Mouse (Mus musculus): ENCODE results near the gene Myo1d. TPM values are rescaled to one million over a fixed set of nuclear protein-coding genes. Genes with fewer than 3 reads are reported as not detected.

Myo1d gene
- polyA plus RNA-seq, 1 experiment, result 5.9 TPM

DNA sequence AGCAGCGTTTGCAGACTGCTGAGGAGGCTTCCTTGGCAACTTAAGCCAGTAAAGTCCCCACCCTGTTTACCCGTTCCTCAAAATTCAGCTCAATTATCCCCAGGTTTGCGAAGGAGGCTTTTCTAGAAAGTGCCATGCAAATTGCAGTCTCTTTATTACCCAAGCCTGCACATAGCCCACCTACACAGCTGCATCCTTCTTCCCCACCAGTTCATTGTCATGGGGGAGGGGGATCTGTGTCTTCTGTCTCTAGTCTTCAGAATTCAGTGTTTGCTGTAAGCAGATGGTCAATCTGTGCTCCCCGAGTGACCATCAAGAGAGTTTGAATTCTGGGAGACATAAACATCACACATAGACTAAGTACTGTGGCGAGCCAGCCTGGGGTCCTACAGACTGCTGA lies 31.3 kb upstream of the Myo1d start:
- Histone ChIP-seq H3K4me3 (ENCODE audit: control insufficient read depth, insufficient read depth, low read length) (no peak overlapping the region), H3K27me3 (ENCODE audit: control insufficient read depth, insufficient read depth, low read length) (no peaks in the 10 kb centered on the region; the same call in 1 of the 2 replicates), H3K36me3 (ENCODE audit: control insufficient read depth, insufficient read depth, low read length) (no peaks in the 10 kb centered on the region), H3K27ac (ENCODE audit: control insufficient read depth, insufficient read depth, low read length) (no peak overlapping the region), H3K4me1 (replicated peaks; ENCODE audit: control insufficient read depth, insufficient read depth, low read length) (no peaks in the 10 kb centered on the region)
- WGBS, result 40% methylated on average over 5 of the region's 5 CpGs
- DNase-seq, result no peak
- no peak for TF ChIP-seq CTCF (IDR thresholded peaks at IDR 0.05; ENCODE audit: borderline replicate concordance, control insufficient read depth, extremely low read depth, insufficient read depth, low read length, poor library complexity)
- TF ChIP-seq POLR2A (IDR thresholded peaks at IDR 0.05; ENCODE audit: control insufficient read depth, extremely low read depth, insufficient read depth, low read length, poor library complexity), result no peak

DNA sequence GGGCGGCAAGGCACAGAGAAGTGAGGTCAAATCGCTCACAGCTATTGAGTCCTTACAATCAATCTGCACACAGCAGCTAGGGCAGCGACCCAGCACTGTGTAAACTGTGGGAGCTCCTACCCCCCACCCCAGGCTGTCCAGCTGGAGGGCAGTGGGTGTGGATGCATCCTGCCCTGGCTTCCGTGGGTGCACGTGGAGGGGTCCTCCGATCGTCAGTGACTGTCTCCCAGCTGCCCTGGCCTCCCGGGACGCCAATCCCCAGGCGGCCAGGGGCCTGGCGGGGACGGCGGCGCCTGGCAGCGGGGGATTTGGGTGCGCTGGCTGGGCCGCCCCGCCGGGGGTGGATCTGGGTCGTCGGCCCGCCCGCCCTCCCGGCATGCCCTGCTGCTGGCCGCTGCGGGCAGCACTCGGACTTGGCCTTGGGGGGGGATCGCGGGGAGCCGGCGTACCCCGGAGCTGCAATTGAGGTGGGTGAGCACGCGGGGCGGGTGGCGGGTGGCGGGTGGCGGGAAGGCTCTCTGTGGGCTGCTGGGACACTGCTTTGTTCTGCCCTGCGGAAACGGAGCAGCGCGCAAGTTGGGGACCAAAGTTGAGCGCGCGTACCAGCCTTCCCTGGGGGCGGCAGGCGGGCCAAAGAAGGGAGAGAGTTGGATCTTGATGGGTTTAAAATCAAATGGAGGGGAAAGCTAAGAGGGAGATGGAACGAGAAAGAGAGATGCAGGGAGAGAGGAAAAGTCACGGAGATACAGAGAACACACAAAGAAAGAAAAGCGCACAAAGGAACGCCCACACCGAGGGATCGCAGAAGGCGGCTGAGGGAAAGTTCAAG lies 30.4 kb upstream of the Myo1d start, which contains the start of gene Tmem98:
TSS of gene Tmem98 (plus strand) at position 183 of the 829 bp plus-strand sequence.
- DNase-seq, result no peak
- Histone ChIP-seq H3K4me1 (replicated peaks; ENCODE audit: control insufficient read depth, insufficient read depth, low read length) (no peaks in the 10 kb centered on the region), H3K4me3 (ENCODE audit: control insufficient read depth, insufficient read depth, low read length) (no peak within 1 kb of the TSS), H3K27me3 (ENCODE audit: control insufficient read depth, insufficient read depth, low read length) (no peaks in the 10 kb centered on the region; the same call in 1 of the 2 replicates), H3K36me3 (ENCODE audit: control insufficient read depth, insufficient read depth, low read length) (no peaks in the 10 kb centered on the region), H3K27ac (ENCODE audit: control insufficient read depth, insufficient read depth, low read length) (no peak within 1 kb of the TSS)
- no peak for TF ChIP-seq POLR2A (IDR thresholded peaks at IDR 0.05; ENCODE audit: control insufficient read depth, extremely low read depth, insufficient read depth, low read length, poor library complexity)
- no peak for TF ChIP-seq CTCF (IDR thresholded peaks at IDR 0.05; ENCODE audit: borderline replicate concordance, control insufficient read depth, extremely low read depth, insufficient read depth, low read length, poor library complexity)
- 5% methylated on average over 53 of the region's 54 CpGs for WGBS

DNA sequence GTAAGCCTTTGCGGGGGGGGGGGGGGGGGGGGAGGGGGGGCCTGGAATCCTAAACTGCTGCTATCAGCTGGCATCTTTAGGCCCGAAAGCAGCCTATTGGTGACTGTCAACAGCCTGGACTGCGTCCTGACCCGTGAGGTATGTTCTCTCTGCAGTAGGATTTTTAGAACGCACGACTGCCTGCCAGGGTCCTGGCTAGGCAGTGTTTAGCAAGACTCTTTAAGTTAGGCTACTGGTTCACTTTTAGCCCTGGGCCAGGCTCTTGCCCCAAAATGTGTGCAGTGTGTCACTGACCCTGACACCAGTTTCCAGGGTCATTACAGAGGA lies 29.8 kb upstream of the Myo1d start:
- no peaks in the 10 kb centered on the region for H3K36me3 ChIP-seq (ENCODE audit: control insufficient read depth, insufficient read depth, low read length)
- no peaks in the 10 kb centered on the region for H3K4me1 ChIP-seq (replicated peaks; ENCODE audit: control insufficient read depth, insufficient read depth, low read length)
- H3K4me3 ChIP-seq (ENCODE audit: control insufficient read depth, insufficient read depth, low read length), result no peak overlapping the region
- DNase-seq, result no peak
- 92% methylated on average over 6 of the region's 6 CpGs for WGBS
- TF ChIP-seq POLR2A (IDR thresholded peaks at IDR 0.05; ENCODE audit: control insufficient read depth, extremely low read depth, insufficient read depth, low read length, poor library complexity) (no peak), CTCF (IDR thresholded peaks at IDR 0.05; ENCODE audit: borderline replicate concordance, control insufficient read depth, extremely low read depth, insufficient read depth, low read length, poor library complexity) (no peak)
- H3K27ac ChIP-seq (ENCODE audit: control insufficient read depth, insufficient read depth, low read length), result no peak overlapping the region
- H3K27me3 ChIP-seq (ENCODE audit: control insufficient read depth, insufficient read depth, low read length), result no peaks in the 10 kb centered on the region; the same call in 1 of the 2 replicates

DNA sequence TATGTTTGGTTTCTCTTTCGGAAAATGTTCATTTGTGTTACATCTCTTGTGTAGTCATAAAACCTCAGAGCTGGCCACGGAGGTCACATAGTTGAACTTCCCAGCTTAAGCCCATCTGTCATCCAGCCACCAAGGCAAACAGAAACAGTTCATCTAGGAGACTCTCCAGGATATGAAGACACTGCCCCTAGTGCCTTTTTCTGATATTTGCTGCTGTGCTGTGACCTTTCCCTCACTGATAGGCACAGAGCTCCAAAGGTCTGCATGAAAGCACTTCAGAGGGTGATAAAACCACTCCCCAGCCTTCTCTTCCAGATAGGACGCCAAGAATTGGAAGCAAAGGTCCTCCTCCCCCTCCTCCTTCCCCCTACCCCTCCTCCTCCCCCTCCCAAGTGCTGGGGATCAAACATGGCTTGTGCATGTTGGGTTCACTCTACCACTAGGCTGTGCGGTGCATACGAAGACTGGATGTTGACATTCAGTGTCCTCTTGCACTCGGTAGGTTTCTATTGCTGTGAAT lies 28.8 kb upstream of the Myo1d start:
- H3K27ac ChIP-seq (ENCODE audit: control insufficient read depth, insufficient read depth, low read length), result no peak overlapping the region
- no peak for DNase-seq
- 77% methylated on average over 6 of the region's 6 CpGs for WGBS
- H3K36me3 ChIP-seq (ENCODE audit: control insufficient read depth, insufficient read depth, low read length), result no peaks in the 10 kb centered on the region
- H3K27me3 ChIP-seq (ENCODE audit: control insufficient read depth, insufficient read depth, low read length), result no peaks in the 10 kb centered on the region; the same call in 1 of the 2 replicates
- TF ChIP-seq CTCF (IDR thresholded peaks at IDR 0.05; ENCODE audit: borderline replicate concordance, control insufficient read depth, extremely low read depth, insufficient read depth, low read length, poor library complexity) (no peak), POLR2A (IDR thresholded peaks at IDR 0.05; ENCODE audit: control insufficient read depth, extremely low read depth, insufficient read depth, low read length, poor library complexity) (no peak)
- no peak overlapping the region for H3K4me3 ChIP-seq (ENCODE audit: control insufficient read depth, insufficient read depth, low read length)
- H3K4me1 ChIP-seq (replicated peaks; ENCODE audit: control insufficient read depth, insufficient read depth, low read length), result no peaks in the 10 kb centered on the region

DNA sequence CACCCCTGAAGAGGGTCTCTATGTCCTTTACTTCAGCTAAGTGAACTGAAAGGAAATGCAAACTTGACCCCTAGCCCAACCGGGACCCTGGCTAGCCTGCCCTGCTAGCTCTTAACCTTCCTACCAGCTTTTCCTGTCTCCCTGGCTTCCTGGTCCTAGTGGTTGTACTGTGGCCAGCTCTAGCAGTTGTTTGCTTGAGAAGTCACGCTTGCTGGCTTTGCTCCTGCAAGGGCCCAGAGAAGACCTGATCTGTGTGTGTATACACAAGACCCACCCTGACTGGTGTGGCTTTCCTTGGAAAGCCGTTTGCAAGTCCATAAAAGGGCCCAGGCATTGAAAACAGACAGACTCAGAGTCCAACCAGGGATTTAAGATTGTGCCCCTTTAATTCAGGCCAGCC lies 22.9 kb upstream of the Myo1d start:
- no peaks in the 10 kb centered on the region for H3K27me3 ChIP-seq (ENCODE audit: control insufficient read depth, insufficient read depth, low read length)
- no peaks in the 10 kb centered on the region for H3K4me1 ChIP-seq (replicated peaks; ENCODE audit: control insufficient read depth, insufficient read depth, low read length)
- TF ChIP-seq CTCF (IDR thresholded peaks at IDR 0.05; ENCODE audit: borderline replicate concordance, control insufficient read depth, extremely low read depth, insufficient read depth, low read length, poor library complexity) (no peak), POLR2A (IDR thresholded peaks at IDR 0.05; ENCODE audit: control insufficient read depth, extremely low read depth, insufficient read depth, low read length, poor library complexity) (no peak)
- no peak for DNase-seq
- no peak overlapping the region for H3K4me3 ChIP-seq (ENCODE audit: control insufficient read depth, insufficient read depth, low read length)
- no peak overlapping the region for H3K27ac ChIP-seq (ENCODE audit: control insufficient read depth, insufficient read depth, low read length)
- WGBS, result 68% methylated on average over 3 of the region's 3 CpGs
- no peaks in the 10 kb centered on the region for H3K36me3 ChIP-seq (ENCODE audit: control insufficient read depth, insufficient read depth, low read length)

DNA sequence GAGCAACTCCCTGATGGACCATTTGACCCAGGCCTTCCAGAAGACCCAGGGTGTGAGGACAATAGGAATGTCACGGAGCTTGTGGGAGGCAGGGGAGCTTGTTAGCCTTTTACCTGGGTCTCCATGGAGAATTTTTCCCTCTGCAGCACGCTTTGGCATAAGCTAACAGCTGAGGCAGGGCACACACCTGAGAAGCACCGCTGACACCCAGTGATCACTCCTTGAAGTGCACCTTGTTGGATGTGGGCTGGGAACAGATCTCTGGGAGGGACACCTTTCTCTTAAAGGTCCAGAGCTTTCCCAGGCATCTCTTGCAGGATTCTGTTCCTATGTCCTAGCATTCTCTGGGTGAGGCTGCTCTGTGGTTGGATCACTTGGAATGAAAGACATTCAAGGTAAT lies 20.2 kb upstream of the Myo1d start:
- no peak for DNase-seq
- no peak overlapping the region for H3K4me3 ChIP-seq (ENCODE audit: control insufficient read depth, insufficient read depth, low read length)
- no peaks in the 10 kb centered on the region for H3K4me1 ChIP-seq (replicated peaks; ENCODE audit: control insufficient read depth, insufficient read depth, low read length)
- no peaks in the 10 kb centered on the region for H3K36me3 ChIP-seq (ENCODE audit: control insufficient read depth, insufficient read depth, low read length)
- no peaks in the 10 kb centered on the region for H3K27me3 ChIP-seq (ENCODE audit: control insufficient read depth, insufficient read depth, low read length)
- H3K27ac ChIP-seq (ENCODE audit: control insufficient read depth, insufficient read depth, low read length), result no peak overlapping the region
- 65% methylated on average over 3 of the region's 3 CpGs for WGBS
- no peak for TF ChIP-seq POLR2A (IDR thresholded peaks at IDR 0.05; ENCODE audit: control insufficient read depth, extremely low read depth, insufficient read depth, low read length, poor library complexity)
- no peak for TF ChIP-seq CTCF (IDR thresholded peaks at IDR 0.05; ENCODE audit: borderline replicate concordance, control insufficient read depth, extremely low read depth, insufficient read depth, low read length, poor library complexity)
